Mouse (Mus musculus): ENCODE results near the gene Cdc37. TPM values are rescaled to one million over a fixed set of nuclear protein-coding genes. Genes with fewer than 3 reads are reported as not detected.

Gene Cdc37
- polyA plus RNA-seq, 1 experiment from 2014 or later, result 165 TPM

DNA sequence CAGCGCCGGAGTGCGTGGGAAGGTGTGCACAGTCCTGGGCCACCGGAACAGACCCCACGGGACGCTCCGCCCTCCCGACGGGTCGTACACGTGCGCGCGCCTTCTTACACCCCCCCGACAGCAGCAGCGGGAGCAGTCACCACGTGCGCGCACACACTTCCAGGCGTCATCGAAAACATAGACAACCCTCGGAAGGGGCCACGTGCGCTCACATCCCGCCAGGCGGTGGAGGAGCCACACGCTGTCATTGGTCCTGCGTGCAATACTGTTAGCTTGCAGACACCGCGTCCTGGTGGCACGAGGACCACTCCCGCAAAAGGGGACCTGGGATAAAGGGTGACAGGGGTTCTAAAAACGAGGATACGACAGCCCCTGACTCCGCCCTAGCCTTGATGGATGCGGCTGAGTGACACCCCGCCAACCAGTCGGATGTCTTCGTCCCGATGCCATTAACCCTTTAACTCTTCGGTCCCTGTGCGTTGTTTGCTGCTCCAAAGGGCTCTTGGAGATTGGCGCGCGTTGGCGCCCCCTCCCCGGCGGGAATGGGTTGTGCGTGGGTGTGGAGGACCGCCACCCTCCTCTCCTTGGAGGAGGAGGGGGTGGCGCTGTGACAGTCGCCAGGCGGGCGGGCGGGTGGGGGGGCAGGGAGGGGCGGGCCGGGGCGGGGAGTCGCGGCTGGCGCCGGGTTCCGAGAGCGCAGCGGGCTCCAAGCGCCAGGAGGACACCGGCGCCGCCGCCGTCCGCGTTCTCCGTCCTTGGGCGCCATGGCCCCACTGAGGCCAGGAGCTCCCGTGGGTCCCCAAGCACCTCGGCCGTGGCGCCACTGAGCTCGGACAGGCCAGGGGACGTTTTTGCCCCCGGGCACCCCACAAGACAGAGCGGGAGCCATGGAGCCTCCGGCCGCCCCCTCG lies 15.5 kb upstream of the Cdc37 start, which contains the start of gene Pde4a:
Gene Pde4a (plus strand): TSS at position 674 of the 911 bp plus-strand sequence.
- Histone ChIP-seq H3K27me3 (replicated peaks; ENCODE audit: insufficient read depth, low read length) (peaks cover 33% of the 10 kb centered on the region), H3K27ac (ENCODE audit: low read length) (peak within 1 kb of the TSS; percentile 86; the same call in 1 of the 2 replicates)
- WGBS, result under 1% methylated on average over 78 of the region's 86 CpGs

DNA sequence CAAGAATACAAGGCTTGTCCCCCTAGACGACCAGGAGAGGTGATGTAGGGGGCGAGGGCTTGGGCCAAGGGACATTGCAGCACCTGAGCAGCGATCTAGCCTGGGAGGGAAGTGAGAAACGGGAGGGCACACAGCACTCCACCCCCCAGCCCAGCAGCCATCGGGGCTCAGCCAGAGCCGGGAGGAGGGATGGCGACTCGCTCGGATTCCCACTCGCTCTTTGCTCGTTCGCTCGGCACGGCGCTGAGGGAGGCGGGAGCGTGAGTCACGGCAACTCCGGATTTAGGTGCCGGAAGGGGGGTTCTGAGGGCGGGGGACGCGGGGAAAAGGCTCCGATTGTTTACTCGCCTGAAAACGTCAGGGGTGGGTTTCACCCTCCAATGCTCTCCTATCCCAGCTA lies 14.3 kb upstream of the Cdc37 start:
- DNase-seq (ENCODE audit: low spot score), result no peak
- Histone ChIP-seq H3K4me1 (ENCODE audit: insufficient read depth, low read depth, low read length) (peaks cover 21% of the 10 kb centered on the region), H3K36me3 (ENCODE audit: insufficient read depth, low read length) (no peaks in the 10 kb centered on the region), H3K9me3 (ENCODE audit: low read length) (no peaks in the 10 kb centered on the region), H3K4me2 (replicated peaks; ENCODE audit: low read depth, low read length) (peak overlapping the region; percentile 32), H3K27ac (ENCODE audit: low read length) (no peak overlapping the region), H3K9ac (replicated peaks; ENCODE audit: low read depth) (no peak overlapping the region), H3K27me3 (replicated peaks; ENCODE audit: insufficient read depth, low read length) (peaks cover 33% of the 10 kb centered on the region), H3K4me3 (ENCODE audit: low read depth, low read length) (peak overlapping the region; percentile 10; the same call in 1 of the 2 replicates)
- ATAC-seq, result no peak
- TF ChIP-seq EP300 (IDR thresholded peaks at IDR 0.05), result no peak
- TF ChIP-seq CTCF (IDR thresholded peaks at IDR 0.05), result no peak
- WGBS, result under 1% methylated on average over 24 of the region's 26 CpGs

More for the DNA sequence above, 15.5 kb upstream of the Cdc37 start, which contains the start of gene Pde4a:
- no peaks in the 10 kb centered on the region for H3K36me3 ChIP-seq (ENCODE audit: insufficient read depth, low read length)
- H3K4me1 ChIP-seq (ENCODE audit: insufficient read depth, low read depth, low read length), result peaks cover 21% of the 10 kb centered on the region
- H3K4me2 ChIP-seq (replicated peaks; ENCODE audit: low read depth, low read length), result peak within 1 kb of the TSS; percentile 80
- peak; percentile 6 for ATAC-seq
- peak within 1 kb of the TSS; percentile 35; the same call in 1 of the 2 replicates for H3K9ac ChIP-seq (replicated peaks; ENCODE audit: low read depth)
- no peaks in the 10 kb centered on the region for H3K9me3 ChIP-seq (ENCODE audit: low read length)
- peak; percentile 31 for DNase-seq (ENCODE audit: low spot score)
- H3K4me3 ChIP-seq (ENCODE audit: low read depth, low read length), result peak within 1 kb of the TSS; percentile 43
- TF ChIP-seq EP300 (IDR thresholded peaks at IDR 0.05) (no peak), CTCF (IDR thresholded peaks at IDR 0.05) (no peak)

DNA sequence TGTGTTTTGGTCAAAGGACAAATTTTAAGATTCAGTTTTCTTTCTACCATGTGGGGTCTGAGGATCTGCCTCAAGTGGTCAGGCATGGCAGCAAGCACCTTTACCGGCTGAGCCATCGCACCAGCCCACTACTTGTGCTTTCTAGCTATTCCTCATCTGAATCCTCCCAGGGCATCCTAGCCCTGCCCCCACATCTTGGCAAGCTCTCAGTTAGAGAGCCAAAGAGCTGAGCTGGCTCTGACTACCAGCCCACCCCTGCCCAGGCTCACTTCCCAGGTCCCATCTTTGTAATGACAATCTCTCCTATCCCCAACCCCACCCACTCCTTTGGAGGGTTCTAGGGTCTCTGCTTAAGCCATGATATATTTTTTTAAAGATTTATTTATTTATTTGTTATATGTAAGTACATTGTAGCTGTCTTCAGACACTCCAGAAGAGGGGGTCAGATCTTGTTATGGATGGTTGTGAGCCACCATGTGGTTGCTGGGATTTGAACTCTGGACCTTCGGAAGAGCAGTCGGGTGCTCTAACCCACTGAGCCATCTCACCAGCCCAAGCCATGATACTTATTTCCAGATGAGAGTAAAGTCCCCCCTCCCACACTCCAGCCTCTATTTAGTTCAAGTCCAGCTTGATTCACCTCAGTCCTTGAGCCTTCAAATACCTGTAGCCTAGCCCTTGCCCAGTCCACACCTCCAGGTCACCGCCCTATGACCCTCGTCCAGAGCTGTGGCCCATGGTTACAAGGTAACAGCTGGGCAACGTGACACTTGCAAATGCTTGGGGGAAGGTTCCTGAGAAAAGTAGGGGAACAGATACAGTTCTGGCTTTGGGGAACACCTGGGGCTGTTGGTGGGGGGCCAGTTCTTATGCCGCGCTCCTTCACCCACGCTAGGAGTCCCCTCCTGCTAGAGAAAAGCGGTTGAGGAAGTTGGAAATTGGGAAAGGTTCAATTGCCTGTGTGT lies 13.6 kb upstream of the Cdc37 start:
- H3K4me3 ChIP-seq (ENCODE audit: low read depth, low read length), result no peak overlapping the region
- TF ChIP-seq CTCF (IDR thresholded peaks at IDR 0.05) (no peak), EP300 (IDR thresholded peaks at IDR 0.05) (no peak)
- peaks cover 21% of the 10 kb centered on the region for H3K4me1 ChIP-seq (ENCODE audit: insufficient read depth, low read depth, low read length)
- H3K9me3 ChIP-seq (ENCODE audit: low read length), result no peaks in the 10 kb centered on the region
- peaks cover 33% of the 10 kb centered on the region for H3K27me3 ChIP-seq (replicated peaks; ENCODE audit: insufficient read depth, low read length)
- H3K4me2 ChIP-seq (replicated peaks; ENCODE audit: low read depth, low read length), result peak overlapping the region; percentile 32; the same call in 1 of the 2 replicates
- 32% methylated on average over 11 of the region's 11 CpGs for WGBS
- no peak overlapping the region for H3K9ac ChIP-seq (replicated peaks; ENCODE audit: low read depth)
- H3K36me3 ChIP-seq (ENCODE audit: insufficient read depth, low read length), result no peaks in the 10 kb centered on the region
- no peak overlapping the region for H3K27ac ChIP-seq (ENCODE audit: low read length)
- no peak for DNase-seq (ENCODE audit: low spot score)
- no peak for ATAC-seq

DNA sequence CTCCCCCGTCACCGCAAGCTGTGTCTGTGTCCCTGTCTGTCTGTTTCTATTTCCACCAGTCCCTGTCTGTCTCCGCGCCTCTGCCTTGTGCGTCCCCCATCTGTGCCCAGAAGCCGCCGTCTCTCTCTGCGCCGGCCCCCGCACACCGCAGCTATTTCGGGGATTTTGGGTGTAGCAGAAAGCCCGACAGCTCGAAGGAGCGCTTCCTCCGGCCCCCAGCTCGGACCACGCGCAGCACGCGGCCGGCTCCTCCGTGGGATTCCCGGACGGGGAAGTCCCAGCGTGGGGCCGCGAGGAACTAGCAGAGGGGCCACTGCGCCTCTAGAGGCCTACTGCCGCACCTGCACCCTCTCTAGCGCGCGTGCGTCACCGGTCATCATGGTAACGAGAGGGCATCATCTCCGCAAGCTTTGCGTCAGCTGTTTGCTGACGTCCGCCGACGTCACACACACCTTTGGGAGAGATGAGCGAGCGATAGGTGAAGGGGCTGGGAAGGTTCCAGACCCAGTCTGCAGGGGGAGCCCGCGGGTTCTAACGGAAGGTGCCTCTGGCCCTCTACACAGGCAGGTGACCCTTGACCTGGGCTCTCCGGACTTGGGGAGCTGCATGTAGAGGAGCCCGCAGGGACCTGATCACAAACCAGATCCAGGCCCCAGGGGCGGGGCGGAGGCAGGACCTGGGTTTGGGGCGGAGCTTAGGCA lies 11.6 kb upstream of the Cdc37 start:
- H3K36me3 ChIP-seq (ENCODE audit: insufficient read depth, low read length), result no peaks in the 10 kb centered on the region
- H3K4me2 ChIP-seq (replicated peaks; ENCODE audit: low read depth, low read length), result peak overlapping the region; percentile 74
- peaks cover 33% of the 10 kb centered on the region for H3K27me3 ChIP-seq (replicated peaks; ENCODE audit: insufficient read depth, low read length)
- H3K4me1 ChIP-seq (ENCODE audit: insufficient read depth, low read depth, low read length), result peaks cover 14% of the 10 kb centered on the region
- peak overlapping the region; percentile 57 for H3K9ac ChIP-seq (replicated peaks; ENCODE audit: low read depth)
- H3K9me3 ChIP-seq (ENCODE audit: low read length), result no peaks in the 10 kb centered on the region
- DNase-seq (ENCODE audit: low spot score) (peak; percentile 86), ATAC-seq (peak; percentile 82)
- peak overlapping the region; percentile 50 for H3K4me3 ChIP-seq (ENCODE audit: low read depth, low read length)
- TF ChIP-seq CTCF (IDR thresholded peaks at IDR 0.05), result peak; percentile 96
- TF ChIP-seq EP300 (IDR thresholded peaks at IDR 0.05), result no peak
- 2% methylated on average over 52 of the region's 52 CpGs for WGBS
- no peak overlapping the region for H3K27ac ChIP-seq (ENCODE audit: low read length)

DNA sequence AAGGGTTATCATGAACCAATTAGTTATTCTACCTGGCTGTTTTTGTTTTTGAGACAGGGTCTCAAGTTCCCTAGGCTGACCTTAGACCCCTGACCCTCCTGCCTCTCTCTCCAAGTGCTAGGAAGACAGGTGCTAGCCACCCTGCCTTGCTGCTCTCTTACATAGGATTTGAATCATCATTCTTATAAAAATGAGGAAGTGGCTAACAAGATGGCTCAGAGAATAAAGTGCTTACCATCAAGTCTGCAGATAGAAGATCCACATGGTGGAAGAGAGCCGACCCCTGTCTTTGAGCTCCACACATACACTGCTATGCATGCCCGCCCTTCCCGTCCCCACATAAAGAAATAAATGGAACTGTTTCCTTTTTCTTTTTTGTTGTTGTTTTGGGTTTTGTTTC lies 5.0 kb upstream of the Cdc37 start:
- DNase-seq (ENCODE audit: low spot score) (no peak), ATAC-seq (no peak)
- peaks cover 9% of the 10 kb centered on the region for H3K4me1 ChIP-seq (ENCODE audit: insufficient read depth, low read depth, low read length)
- no peak overlapping the region for H3K4me3 ChIP-seq (ENCODE audit: low read depth, low read length)
- H3K27ac ChIP-seq (ENCODE audit: low read length), result no peak overlapping the region
- H3K9me3 ChIP-seq (ENCODE audit: low read length), result no peaks in the 10 kb centered on the region
- no peaks in the 10 kb centered on the region for H3K27me3 ChIP-seq (replicated peaks; ENCODE audit: insufficient read depth, low read length)
- H3K4me2 ChIP-seq (replicated peaks; ENCODE audit: low read depth, low read length), result no peak overlapping the region
- H3K36me3 ChIP-seq (ENCODE audit: insufficient read depth, low read length), result no peaks in the 10 kb centered on the region
- TF ChIP-seq CTCF (IDR thresholded peaks at IDR 0.05), result no peak
- TF ChIP-seq EP300 (IDR thresholded peaks at IDR 0.05), result no peak
- 88% methylated on average over 3 of the region's 3 CpGs for WGBS
- no peak overlapping the region for H3K9ac ChIP-seq (replicated peaks; ENCODE audit: low read depth)
